Mouse (Mus musculus): ENCODE results near the gene Rftn2.

DNA sequence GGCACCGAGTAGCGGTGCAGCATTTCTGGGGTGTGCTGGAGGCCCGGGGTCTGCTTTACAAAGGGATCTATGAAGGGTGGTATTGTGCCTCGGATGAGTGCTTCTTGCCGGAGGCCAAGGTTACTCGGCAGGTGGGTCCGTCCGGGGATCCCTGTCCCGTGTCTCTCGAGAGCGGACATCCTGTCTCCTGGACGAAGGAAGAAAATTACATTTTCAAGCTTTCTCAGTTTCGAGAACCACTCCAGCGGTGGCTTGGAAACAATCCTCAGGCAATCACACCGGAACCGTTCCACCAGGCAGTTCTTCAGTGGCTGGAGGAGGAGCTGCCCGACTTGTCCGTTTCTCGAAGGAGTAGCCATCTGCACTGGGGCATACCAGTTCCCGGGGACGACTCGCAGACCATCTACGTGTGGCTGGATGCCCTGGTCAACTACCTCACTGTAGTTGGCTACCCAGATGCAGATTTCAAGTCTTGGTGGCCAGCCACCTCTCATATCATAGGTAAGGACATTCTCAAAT, 11.1 kb upstream of the Rftn2 start:
- no peak for TF ChIP-seq EP300 (IDR thresholded peaks at IDR 0.05)
- no peak for TF ChIP-seq CTCF (IDR thresholded peaks at IDR 0.05)

All from lung, postnatal 0 days (tissue).